Mouse (Mus musculus) liver, adult 2 months (tissue): Measurements from ENCODE around the gene Stat1.

Experiments
- CTCF ChIP-seq: fragments of 200-500 bp; IDR thresholded peaks from 2 replicates; pipeline ENCODE4 v1.5.1; 2011; ENCODE audit warnings: low read depth, low read length, control low read depth
- POLR2A ChIP-seq: fragments of 200-500 bp; IDR thresholded peaks from 2 replicates; pipeline ENCODE4 v1.6.1; 2011; ENCODE audit warnings: low read length, control low read depth; ENCODE audit not compliant: insufficient read depth; ENCODE audit errors: extremely low read depth

GRCm38 (mm10) chr1:52120191-52120590 lies 951 bp downstream of the Stat1 start:
- TF ChIP-seq POLR2A (no peak), CTCF (no peak)
